In genomic region chr2:166956805-166957204, GRCm38 (mm10) we compare ENCODE assay signal across 9 mouse cellular contexts. TPM values are rescaled to one million over a fixed set of nuclear protein-coding genes. Genes with fewer than 3 reads are reported as not detected.
DNase-seq lines count a peak whose midpoint lies in the region; ATAC-seq and TF ChIP-seq lines count a peak whose summit lies in the region.
"Had no signal": no experiment of that assay in that cellular context is flagged by ENCODE, and none has a peak within 500 bp of the region (broad histone marks: within the 10 kb centered on the region; RNA-seq: fewer than 3 reads in every experiment).

No protein-coding gene starts in this region.

- H3K9ac ChIP-seq in forebrain, postnatal 0 days: no peak overlapping the region
- no peak overlapping the region for H3K9ac ChIP-seq in forebrain, embryonic 13.5 days
- H3K9ac ChIP-seq: stomach, embryonic 15.5 days had no signal

- no peak overlapping the region for H3K4me3 ChIP-seq in forebrain, postnatal 0 days (ENCODE audit: low read depth, low read length)
- H3K4me3 ChIP-seq in forebrain, embryonic 13.5 days: no peak overlapping the region
- no peak overlapping the region for H3K4me3 ChIP-seq in layer of hippocampus, adult 2 months
- H3K4me3 ChIP-seq: stomach, embryonic 15.5 days had no signal

- peaks cover 53% of the 10 kb centered on the region for H3K36me3 ChIP-seq in forebrain, postnatal 0 days (ENCODE audit: insufficient read depth)
- H3K36me3 ChIP-seq in forebrain, embryonic 13.5 days (ENCODE audit: poor library complexity, severe bottlenecking): peaks cover 93% of the 10 kb centered on the region

- H3K27me3 ChIP-seq in forebrain, postnatal 0 days (ENCODE audit: insufficient read depth, low read length): no peaks in the 10 kb centered on the region
- H3K27me3 ChIP-seq in forebrain, embryonic 13.5 days: no peaks in the 10 kb centered on the region
- H3K27me3 ChIP-seq: stomach, embryonic 15.5 days had no signal

- WGBS in forebrain, postnatal 0 days: 54% methylated on average over 7 of the region's 7 CpGs
- WGBS in forebrain, embryonic 13.5 days: 62% methylated on average over 7 of the region's 7 CpGs

- 0 out of 2 replicates have a peak, but pooled peaks have one; percentile 32 for ATAC-seq in forebrain, postnatal 0 days
- no peak for ATAC-seq in forebrain, embryonic 13.5 days

- H3K4me2 ChIP-seq in forebrain, postnatal 0 days (ENCODE audit: low read depth): no peak overlapping the region
- H3K4me2 ChIP-seq in forebrain, embryonic 13.5 days: no peak overlapping the region
- H3K4me2 ChIP-seq: stomach, embryonic 15.5 days had no signal

- TF ChIP-seq CTCF in forebrain, postnatal 0 days (IDR thresholded peaks at IDR 0.05; ENCODE audit: low read depth): peak; percentile 52
- peak; percentile 83 for TF ChIP-seq CTCF in layer of hippocampus, adult 2 months (conservative IDR thresholded peaks at IDR 0.05)

- peak; percentile 54 for DNase-seq in forebrain, postnatal 0 days
- peak; percentile 76 to 81 for DNase-seq in B cell, adult 2 months
- DNase-seq in c-Kit-negative CD71-positive TER-119-positive erythroid progenitor cells, embryonic 14.5 days (ENCODE audit: low read depth, low spot score): peak; percentile 32
- peak; percentile 49 for DNase-seq in forelimb bud, embryonic 11.5 days (ENCODE audit: low read depth, low spot score)
- peak; percentile 72 to 80 for DNase-seq in layer of hippocampus, adult 2 months (ENCODE audit: low spot score in 2 of 2)
- peak; percentile 86 for DNase-seq in lung, postnatal 36 days
- peak; percentile 77 for DNase-seq in thymus, postnatal 0 days (ENCODE audit: low spot score)

- no peaks in the 10 kb centered on the region for H3K9me3 ChIP-seq in forebrain, postnatal 0 days (ENCODE audit: low read length)
- H3K9me3 ChIP-seq in forebrain, embryonic 13.5 days (replicated peaks): no peaks in the 10 kb centered on the region
- H3K9me3 ChIP-seq: stomach, embryonic 15.5 days had no signal

- no peaks in the 10 kb centered on the region for H3K4me1 ChIP-seq in forebrain, postnatal 0 days (ENCODE audit: insufficient read depth)
- H3K4me1 ChIP-seq in forebrain, embryonic 13.5 days: peaks cover 2% of the 10 kb centered on the region; the same call in 1 of the 2 replicates
- H3K4me1 ChIP-seq: stomach, embryonic 15.5 days had no signal

- H3K27ac ChIP-seq in forebrain, postnatal 0 days (ENCODE audit: low read depth, low read length): no peak overlapping the region
- H3K27ac ChIP-seq in forebrain, embryonic 13.5 days: no peak overlapping the region
- no peak overlapping the region for H3K27ac ChIP-seq in layer of hippocampus, adult 2 months
- H3K27ac ChIP-seq: stomach, embryonic 15.5 days had no signal

RNA-seq across cellular contexts. Expression of gene Stau1, which starts 39.3 kb away (rescaled TPM):
- total RNA-seq in forebrain, postnatal 0 days (2014; rRNA removed): 29.7 and 39.6 TPM in 2 replicates
- 75.2 and 97.3 TPM in 2 replicates for polyA plus RNA-seq in forebrain, postnatal 0 days (2015; fragmentation: Nextera tagmentation; extraction: Ambion mirVana)
- polyA plus RNA-seq in forebrain, embryonic 13.5 days (2015; fragmentation: Nextera tagmentation; extraction: Ambion mirVana): 107 and 111 TPM in 2 replicates
- total RNA-seq in layer of hippocampus, adult 2 months (2021): 10 to 100 TPM; 64.3 to 66.4 TPM
- polyA plus RNA-seq in thymus, postnatal 0 days (2015; fragmentation: Nextera tagmentation; extraction: Ambion mirVana): 44.0 and 44.8 TPM in 2 replicates

RNA-seq across cellular contexts. Expression of gene Cse1l, which starts 51.0 kb away (rescaled TPM):
- 75.9 and 79.7 TPM in 2 replicates for total RNA-seq in forebrain, postnatal 0 days (2014; rRNA removed)
- 64.1 and 68.8 TPM in 2 replicates for polyA plus RNA-seq in forebrain, postnatal 0 days (2015; fragmentation: Nextera tagmentation; extraction: Ambion mirVana)
- polyA plus RNA-seq in forebrain, embryonic 13.5 days (2015; fragmentation: Nextera tagmentation; extraction: Ambion mirVana): 122 and 134 TPM in 2 replicates
- 10 to 100 TPM; 48.7 to 51.4 TPM for total RNA-seq in layer of hippocampus, adult 2 months (2021)
- 76.2 and 85.0 TPM in 2 replicates for polyA plus RNA-seq in thymus, postnatal 0 days (2015; fragmentation: Nextera tagmentation; extraction: Ambion mirVana)

RNA-seq across cellular contexts. Expression of gene Ddx27, which starts 58.2 kb away (rescaled TPM):
- 37.9 and 42.5 TPM in 2 replicates for total RNA-seq in forebrain, postnatal 0 days (2014; rRNA removed)
- polyA plus RNA-seq in forebrain, postnatal 0 days (2015; fragmentation: Nextera tagmentation; extraction: Ambion mirVana): 28.4 and 36.9 TPM in 2 replicates
- polyA plus RNA-seq in forebrain, embryonic 13.5 days (2015; fragmentation: Nextera tagmentation; extraction: Ambion mirVana): 46.7 and 50.0 TPM in 2 replicates
- 10 to 100 TPM; 32.8 to 37.5 TPM for total RNA-seq in layer of hippocampus, adult 2 months (2021)
- 51.6 and 56.4 TPM in 2 replicates for polyA plus RNA-seq in thymus, postnatal 0 days (2015; fragmentation: Nextera tagmentation; extraction: Ambion mirVana)

Comparison
In these comparisons a context has a peak if more than half of its experiments do, and no peak if none do; other contexts are left out.
1. DNase-seq: peak in every context shown above with its lines; median percentile 86 in lung, postnatal 36 days; 78 in B cell, adult 2 months; 77 in thymus, postnatal 0 days; 76 in layer of hippocampus, adult 2 months; 54 in forebrain, postnatal 0 days; 49 in forelimb bud, embryonic 11.5 days; 32 in c-Kit-negative CD71-positive TER-119-positive erythroid progenitor cells, embryonic 14.5 days.